Mouse (Mus musculus) kidney, adult 2 months (tissue): ENCODE results near the gene Gm20532. TPM values are rescaled to one million over a fixed set of nuclear protein-coding genes. Genes with fewer than 3 reads are reported as not detected.

Source experiments
- DNase-seq: peaks from one replicate; pipeline ENCODE4 v3.0.0; 2021
- H3K27ac ChIP-seq: fragments of 200-500 bp; 2 replicates; pipeline ENCODE4 v1.5.1; 2012; ENCODE audit warnings: low read depth, low read length, control low read depth, inconsistent platforms; ENCODE audit not compliant: insufficient read depth
- H3K27me3 ChIP-seq: fragments of 200-500 bp; replicated peaks from 2 replicates; pipeline ENCODE4 v1.6.1; 2012; ENCODE audit warnings: mild to moderate bottlenecking, moderate library complexity, low read length, inconsistent platforms; ENCODE audit not compliant: control insufficient read depth, insufficient read depth
- H3K36me3 ChIP-seq: fragments of 200-500 bp; 2 replicates; pipeline ENCODE4 v1.6.1; 2012; ENCODE audit warnings: mild to moderate bottlenecking, moderate library complexity, low read length, inconsistent platforms; ENCODE audit not compliant: control insufficient read depth, insufficient read depth
- H3K4me1 ChIP-seq: fragments of 200-500 bp; 2 replicates; pipeline ENCODE4 v1.6.1; 2011; ENCODE audit warnings: low read length; ENCODE audit not compliant: control insufficient read depth, insufficient read depth
- H3K4me3 ChIP-seq: fragments of 200-500 bp; 2 replicates; pipeline ENCODE4 v1.5.1; 2011; ENCODE audit warnings: mild to moderate bottlenecking, low read depth, low read length, control low read depth; ENCODE audit not compliant: insufficient read depth
- CTCF ChIP-seq: fragments of 200-500 bp; conservative IDR thresholded peaks from 2 replicates; pipeline ENCODE4 v1.5.1; 2011; ENCODE audit warnings: low read depth, mild to moderate bottlenecking, control low read depth, low read length, moderate library complexity, mixed read lengths; ENCODE audit not compliant: insufficient read depth, insufficient read length
- POLR2A ChIP-seq: fragments of 200-500 bp; IDR thresholded peaks from one replicate; pipeline ENCODE4 v1.6.1; 2011; ENCODE audit warnings: low read depth, low read length, control low read depth
- WGBS: fragments of 180-500 bp; shearing (Covaris S2); methylation state at CpG from one replicate; pipeline ENCODE4 v1.1.7; 2018; 5-methylcytosine and 5-hydroxymethylcytosine counted together
- polyA plus RNA-seq: library from polyadenylated mRNA; depleted of rRNA; stranded (reverse); fragments of >200 nt; gene quantifications from 2 replicates; pipeline ENCODE4 v1.2.3, GENCODE M21; 2012

Gene Gm20532
- polyA plus RNA-seq, 1 experiment, result not detected

- TF ChIP-seq CTCF (no peak), POLR2A (no peak)
- DNase-seq, result no peak
- Histone ChIP-seq H3K4me1 (no peaks in the 10 kb centered on the region), H3K27ac (peak within 1 kb of the TSS; percentile 78), H3K4me3 (peak within 1 kb of the TSS; percentile 14; the same call in 1 of the 2 replicates), H3K27me3 (no peaks in the 10 kb centered on the region), H3K36me3 (no peaks in the 10 kb centered on the region)
- WGBS, result 91% methylated on average over 1 of the region's 1 CpGs
Measured at GRCm38 (mm10) chr2:26579714-26580113, 6.7 kb upstream of the Gm20532 start, which contains the start of gene Egfl7. Gene Egfl7 (plus strand): TSS chr2:26580014.

- H3K4me3 ChIP-seq, result peak overlapping the region; percentile 14; the same call in 1 of the 2 replicates
- 85% methylated on average over 5 of the region's 5 CpGs for WGBS
- H3K36me3 ChIP-seq, result no peaks in the 10 kb centered on the region
- no peaks in the 10 kb centered on the region for H3K27me3 ChIP-seq
- TF ChIP-seq CTCF (no peak), POLR2A (peak; percentile 31)
- peak; percentile 74 for DNase-seq
- no peaks in the 10 kb centered on the region for H3K4me1 ChIP-seq
- H3K27ac ChIP-seq, result peak overlapping the region; percentile 69
Measured at GRCm38 (mm10) chr2:26580751-26581150, 5.7 kb upstream of the Gm20532 start.

GRCm38 (mm10) chr2:26582203-26582602 is 4.2 kb upstream of the Gm20532 start:
- 64% methylated on average over 2 of the region's 2 CpGs for WGBS
- no peaks in the 10 kb centered on the region for H3K27me3 ChIP-seq
- H3K36me3 ChIP-seq, result peaks cover 2% of the 10 kb centered on the region; the same call in 1 of the 2 replicates
- H3K4me3 ChIP-seq, result peak overlapping the region; percentile 0
- H3K27ac ChIP-seq, result peak overlapping the region; percentile 69
- no peaks in the 10 kb centered on the region for H3K4me1 ChIP-seq
- TF ChIP-seq POLR2A, result no peak
- TF ChIP-seq CTCF, result no peak
- peak; percentile 81 for DNase-seq

- WGBS, result 62% methylated on average over 7 of the region's 7 CpGs
- Histone ChIP-seq H3K27ac (peak overlapping the region; percentile 69), H3K36me3 (peaks cover 2% of the 10 kb centered on the region; the same call in 1 of the 2 replicates), H3K4me3 (peak overlapping the region; percentile 16), H3K27me3 (no peaks in the 10 kb centered on the region), H3K4me1 (no peaks in the 10 kb centered on the region)
- DNase-seq, result no peak
- TF ChIP-seq POLR2A, result no peak
- no peak for TF ChIP-seq CTCF
Measured at GRCm38 (mm10) chr2:26582741-26583140, 3.7 kb upstream of the Gm20532 start.

- no peaks in the 10 kb centered on the region for H3K27me3 ChIP-seq
- 52% methylated on average over 11 of the region's 11 CpGs for WGBS
- peak; percentile 99 for TF ChIP-seq POLR2A
- no peak for TF ChIP-seq CTCF
- H3K4me3 ChIP-seq, result peak overlapping the region; percentile 83
- peak overlapping the region; percentile 94 for H3K27ac ChIP-seq
- peak; percentile 90 for DNase-seq
- no peaks in the 10 kb centered on the region for H3K4me1 ChIP-seq
- peaks cover 2% of the 10 kb centered on the region; the same call in 1 of the 2 replicates for H3K36me3 ChIP-seq
Measured at GRCm38 (mm10) chr2:26583640-26584039, 2.8 kb upstream of the Gm20532 start.

GRCm38 (mm10) chr2:26585713-26586112 is 726 bp upstream of the Gm20532 start:
- peak overlapping the region; percentile 34 for H3K27ac ChIP-seq
- DNase-seq, result no peak
- WGBS, result 35% methylated on average over 6 of the region's 6 CpGs

GRCm38 (mm10) chr2:26587044-26587405 is 586 bp downstream of the Gm20532 start:
- 0 out of 2 replicates have a peak overlapping the region, but pooled peaks have one; percentile 12 for H3K27ac ChIP-seq
- H3K4me1 ChIP-seq, result no peaks in the 10 kb centered on the region
- TF ChIP-seq POLR2A (no peak), CTCF (0 out of 2 replicates have a peak, but pooled peaks have one; percentile 13)
- peak overlapping the region; percentile 47 for H3K4me3 ChIP-seq
- DNase-seq, result no peak
- peaks cover 2% of the 10 kb centered on the region; the same call in 1 of the 2 replicates for H3K36me3 ChIP-seq
- WGBS, result 10% methylated on average over 11 of the region's 11 CpGs
- no peaks in the 10 kb centered on the region for H3K27me3 ChIP-seq

More at GRCm38 (mm10) chr2:26585713-26586112, 726 bp upstream of the Gm20532 start:
- Histone ChIP-seq H3K4me1 (no peaks in the 10 kb centered on the region), H3K36me3 (peaks cover 2% of the 10 kb centered on the region; the same call in 1 of the 2 replicates), H3K4me3 (peak overlapping the region; percentile 47), H3K27me3 (no peaks in the 10 kb centered on the region)
- TF ChIP-seq CTCF, result no peak
- no peak for TF ChIP-seq POLR2A
